Mouse (Mus musculus) heart, embryonic 11.5 days (tissue): ENCODE data around the gene Polk. TPM values are rescaled to one million over a fixed set of nuclear protein-coding genes. Genes with fewer than 3 reads are reported as not detected.

ENCODE experiments used
- ATAC-seq: fragments of 200-750 bp; cut with Nextera tagmentation; replicated peaks from 2 replicates; pipeline ENCODE4 v1.8.0; 2017; ENCODE audit warnings: moderate library complexity; ENCODE audit not compliant: insufficient number of reproducible peaks, low FRiP score, low TSS enrichment
- H3K27ac ChIP-seq: fragments of 300-500 bp; sonication (generic); 2 replicates; pipeline ENCODE4 v1.5.1; 2014; ENCODE audit warnings: mild to moderate bottlenecking, low read depth, low read length
- H3K27me3 ChIP-seq: fragments of 300-500 bp; sonication (generic); 2 replicates; pipeline ENCODE4 v1.6.1; 2014; ENCODE audit warnings: mild to moderate bottlenecking, low read length, mixed read lengths; ENCODE audit not compliant: control insufficient read depth, insufficient read depth
- H3K36me3 ChIP-seq: fragments of 300-500 bp; sonication (generic); 2 replicates; pipeline ENCODE4 v1.6.1; 2014; ENCODE audit warnings: mild to moderate bottlenecking, low read length, moderate library complexity, mixed read lengths; ENCODE audit not compliant: control insufficient read depth, insufficient read depth
- H3K4me1 ChIP-seq: fragments of 300-500 bp; sonication (generic); 2 replicates; pipeline ENCODE4 v1.6.1; 2014; ENCODE audit warnings: low read length; ENCODE audit not compliant: control insufficient read depth, insufficient read depth
- H3K4me2 ChIP-seq: fragments of 300-500 bp; sonication (generic); 2 replicates; pipeline ENCODE4 v1.6.1; 2014; ENCODE audit warnings: mild to moderate bottlenecking, moderate library complexity
- H3K4me3 ChIP-seq: fragments of 300-500 bp; sonication (generic); 2 replicates; pipeline ENCODE4 v1.5.1; 2014; ENCODE audit warnings: low read depth, low read length
- H3K9ac ChIP-seq: fragments of 300-500 bp; sonication (generic); 2 replicates; pipeline ENCODE4 v1.6.1; 2014; ENCODE audit warnings: mild to moderate bottlenecking, low read depth, low read length, moderate library complexity
- H3K9me3 ChIP-seq: fragments of 300-500 bp; sonication (generic); replicated peaks from 2 replicates; pipeline ENCODE4 v1.6.1; 2016; ENCODE audit warnings: low read length; ENCODE audit not compliant: control insufficient read depth
- WGBS: fragments of 180-500 bp; shearing (Covaris S2); extraction: QIAGEN DNeasy Blood & Tissue Kit; methylation state at CpG from one replicate; pipeline ENCODE4 v1.1.7; 2014; ENCODE audit not compliant: insufficient replicate concordance; 5-methylcytosine and 5-hydroxymethylcytosine counted together
- polyA plus RNA-seq: library from polyadenylated mRNA; unstranded; fragments of >200 nt; fragmentation: Nextera tagmentation; extraction: Ambion mirVana; gene quantifications from 2 replicates; pipeline ENCODE4 v1.2.1, GENCODE M21; 2014

Gene Polk
- polyA plus RNA-seq, 1 experiment from 2014 or later: 5.8 TPM

- H3K4me1 ChIP-seq: no peaks in the 10 kb centered on the region
- H3K27ac ChIP-seq: no peak overlapping the region
- WGBS: 90% methylated on average over 3 of the region's 3 CpGs
- ATAC-seq: no peak
- H3K9ac ChIP-seq: no peak overlapping the region
- H3K4me2 ChIP-seq: no peak overlapping the region
- no peaks in the 10 kb centered on the region for H3K36me3 ChIP-seq
- H3K27me3 ChIP-seq: no peaks in the 10 kb centered on the region
- H3K4me3 ChIP-seq: no peak overlapping the region
- no peaks in the 10 kb centered on the region for H3K9me3 ChIP-seq
These were observed 21.1 kb downstream of the Polk start for GRCm38 (mm10) chr13:96521294-96521693.

DNA sequence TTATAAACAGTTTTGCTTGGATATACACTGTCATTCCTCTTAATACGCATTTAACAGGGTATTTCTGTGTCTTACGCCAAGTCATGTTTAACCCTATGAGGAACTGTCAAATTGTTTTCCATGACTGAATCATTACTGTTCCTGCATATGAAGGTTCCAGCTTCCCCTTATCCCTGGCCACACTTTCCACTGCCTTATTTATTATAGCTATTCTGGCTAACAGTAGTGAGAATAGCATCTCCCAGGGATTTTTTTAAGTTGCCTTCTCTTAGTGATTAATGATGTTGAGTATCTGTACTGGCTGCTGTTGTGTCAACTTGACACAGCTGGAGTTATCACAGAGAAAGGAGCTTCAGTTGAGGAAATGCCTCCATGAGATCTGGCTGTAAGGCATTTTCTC is 25.0 kb downstream of the Polk start:
- no peak overlapping the region for H3K4me3 ChIP-seq
- ATAC-seq: no peak
- H3K4me2 ChIP-seq: no peak overlapping the region
- H3K4me1 ChIP-seq: no peaks in the 10 kb centered on the region
- no peak overlapping the region for H3K27ac ChIP-seq
- H3K9me3 ChIP-seq: no peaks in the 10 kb centered on the region
- H3K36me3 ChIP-seq: no peaks in the 10 kb centered on the region
- 94% methylated on average over 2 of the region's 2 CpGs for WGBS
- H3K27me3 ChIP-seq: no peaks in the 10 kb centered on the region
- H3K9ac ChIP-seq: no peak overlapping the region

- no peaks in the 10 kb centered on the region for H3K9me3 ChIP-seq
- H3K4me2 ChIP-seq: no peak overlapping the region
- H3K9ac ChIP-seq: no peak overlapping the region
- peaks cover 2% of the 10 kb centered on the region; the same call in 1 of the 2 replicates for H3K4me1 ChIP-seq
- H3K27ac ChIP-seq: no peak overlapping the region
- no peak overlapping the region for H3K4me3 ChIP-seq
- H3K27me3 ChIP-seq: no peaks in the 10 kb centered on the region
- WGBS: 94% methylated on average over 9 of the region's 9 CpGs
- no peak for ATAC-seq
- H3K36me3 ChIP-seq: no peaks in the 10 kb centered on the region
These were observed 26.1 kb downstream of the Polk start for GRCm38 (mm10) chr13:96516249-96516648.

DNA sequence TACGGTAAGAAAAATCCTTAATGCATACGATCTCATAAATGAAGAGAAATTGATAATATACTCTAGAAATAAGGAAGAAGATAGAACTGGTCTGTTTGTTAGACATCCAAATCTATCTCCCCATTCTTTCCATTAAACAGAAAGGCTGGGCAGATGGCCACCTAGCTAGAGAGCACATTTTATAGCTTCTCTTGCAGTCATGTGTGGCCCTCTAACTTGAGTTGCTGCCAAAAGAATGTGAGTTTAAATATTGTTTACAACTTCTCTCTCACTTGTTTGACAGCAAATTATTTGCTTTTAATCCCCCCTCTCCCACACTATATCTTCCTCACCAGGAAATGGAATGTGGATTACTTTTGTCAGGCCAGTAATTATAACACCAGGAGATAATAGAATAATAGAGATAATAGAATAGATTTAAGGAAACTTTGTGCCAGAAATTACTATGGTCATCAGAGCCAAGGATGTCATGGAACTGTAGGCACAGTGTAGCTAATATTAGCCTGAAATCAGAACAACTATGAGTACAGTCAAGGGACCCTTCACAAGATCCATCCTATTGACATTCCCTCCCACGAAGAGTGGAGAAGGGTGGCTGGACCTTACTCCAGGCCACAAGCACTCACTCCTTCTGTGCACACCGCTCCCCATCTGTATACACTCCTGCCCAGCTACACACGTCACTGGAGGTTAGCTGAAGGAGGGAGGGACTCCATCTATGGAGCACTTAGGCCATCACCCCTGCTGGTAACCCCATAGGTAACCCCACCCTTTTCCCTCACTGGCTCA is 28.0 kb downstream of the Polk start:
- Histone ChIP-seq H3K36me3 (no peaks in the 10 kb centered on the region), H3K27ac (no peak overlapping the region)
- 74% methylated on average over 5 of the region's 5 CpGs for WGBS

GRCm38 (mm10) chr13:96511893-96512292 is 30.5 kb downstream of the Polk start:
- no peaks in the 10 kb centered on the region for H3K27me3 ChIP-seq
- WGBS: 48% methylated on average over 5 of the region's 5 CpGs
- H3K9ac ChIP-seq: no peak overlapping the region
- H3K36me3 ChIP-seq: no peaks in the 10 kb centered on the region
- H3K4me1 ChIP-seq: peaks cover 6% of the 10 kb centered on the region; the same call in 1 of the 2 replicates
- 0 out of 2 replicates have a peak overlapping the region, but pooled peaks have one; percentile 15 for H3K27ac ChIP-seq
- no peak overlapping the region for H3K4me3 ChIP-seq
- ATAC-seq: no peak
- no peak overlapping the region for H3K4me2 ChIP-seq
- H3K9me3 ChIP-seq: no peaks in the 10 kb centered on the region

More for the DNA sequence above, 28.0 kb downstream of the Polk start:
- Histone ChIP-seq H3K9ac (no peak overlapping the region), H3K27me3 (no peaks in the 10 kb centered on the region), H3K9me3 (no peaks in the 10 kb centered on the region), H3K4me2 (no peak overlapping the region), H3K4me3 (no peak overlapping the region), H3K4me1 (peaks cover 6% of the 10 kb centered on the region; the same call in 1 of the 2 replicates)
- ATAC-seq: no peak

GRCm38 (mm10) chr13:96511262-96511661 is 31.1 kb downstream of the Polk start:
- no peaks in the 10 kb centered on the region for H3K27me3 ChIP-seq
- no peak overlapping the region for H3K4me3 ChIP-seq
- ATAC-seq: no peak
- H3K4me1 ChIP-seq: peaks cover 6% of the 10 kb centered on the region; the same call in 1 of the 2 replicates
- WGBS: 53% methylated on average over 1 of the region's 1 CpGs
- no peak overlapping the region for H3K4me2 ChIP-seq
- H3K9me3 ChIP-seq: no peaks in the 10 kb centered on the region
- no peak overlapping the region for H3K27ac ChIP-seq
- H3K36me3 ChIP-seq: no peaks in the 10 kb centered on the region
- no peak overlapping the region for H3K9ac ChIP-seq

GRCm38 (mm10) chr13:96510635-96511034 is 31.7 kb downstream of the Polk start:
- ATAC-seq: no peak
- H3K27ac ChIP-seq: 0 out of 2 replicates have a peak overlapping the region, but pooled peaks have one; percentile 7
- H3K9me3 ChIP-seq: no peaks in the 10 kb centered on the region
- no peak overlapping the region for H3K4me3 ChIP-seq
- H3K36me3 ChIP-seq: no peaks in the 10 kb centered on the region
- H3K9ac ChIP-seq: no peak overlapping the region
- H3K4me2 ChIP-seq: no peak overlapping the region
- WGBS: 65% methylated on average over 13 of the region's 13 CpGs
- no peaks in the 10 kb centered on the region for H3K27me3 ChIP-seq
- H3K4me1 ChIP-seq: peaks cover 6% of the 10 kb centered on the region; the same call in 1 of the 2 replicates

DNA sequence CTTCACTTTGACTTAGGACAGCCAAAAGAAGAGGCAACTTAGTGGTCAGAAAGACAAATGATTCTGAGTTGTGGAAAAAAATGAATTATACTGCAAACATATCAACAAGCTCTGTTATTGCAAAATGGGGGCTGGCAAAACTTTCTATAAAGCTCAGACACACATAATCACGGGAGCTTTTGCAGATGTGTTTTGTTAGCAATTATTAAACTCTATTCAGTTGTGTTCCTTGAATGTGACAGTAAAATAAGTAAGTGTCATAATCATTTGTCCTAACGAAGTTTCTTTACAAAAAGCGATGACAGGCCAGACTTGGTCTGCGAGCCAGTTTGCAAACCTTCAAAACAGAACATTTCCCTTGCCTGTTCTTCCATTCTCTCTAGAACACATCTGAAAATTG is 34.8 kb downstream of the Polk start:
- H3K9ac ChIP-seq: no peak overlapping the region
- peaks cover 6% of the 10 kb centered on the region; the same call in 1 of the 2 replicates for H3K4me1 ChIP-seq
- no peaks in the 10 kb centered on the region for H3K9me3 ChIP-seq
- no peak overlapping the region for H3K27ac ChIP-seq
- no peak overlapping the region for H3K4me3 ChIP-seq
- no peaks in the 10 kb centered on the region for H3K36me3 ChIP-seq
- 88% methylated on average over 4 of the region's 4 CpGs for WGBS
- H3K27me3 ChIP-seq: no peaks in the 10 kb centered on the region
- no peak overlapping the region for H3K4me2 ChIP-seq
- ATAC-seq: no peak

- H3K4me3 ChIP-seq: no peak overlapping the region
- H3K36me3 ChIP-seq: no peaks in the 10 kb centered on the region
- H3K27me3 ChIP-seq: no peaks in the 10 kb centered on the region
- H3K27ac ChIP-seq: no peak overlapping the region
- no peak overlapping the region for H3K4me2 ChIP-seq
- H3K9ac ChIP-seq: no peak overlapping the region
- ATAC-seq: no peak
- peaks cover 3% of the 10 kb centered on the region; the same call in 1 of the 2 replicates for H3K4me1 ChIP-seq
- no peaks in the 10 kb centered on the region for H3K9me3 ChIP-seq
- 60% methylated on average over 6 of the region's 6 CpGs for WGBS
These were observed 36.1 kb downstream of the Polk start for GRCm38 (mm10) chr13:96506313-96506712.
